Mouse (Mus musculus) kidney, adult 2 months (tissue): ENCODE data around the gene Wdtc1.

ENCODE experiments used
- CTCF ChIP-seq: fragments of 200-500 bp; conservative IDR thresholded peaks from 2 replicates; pipeline ENCODE4 v1.5.1; 2011; ENCODE audit warnings: low read depth, mild to moderate bottlenecking, control low read depth, low read length, moderate library complexity, mixed read lengths; ENCODE audit not compliant: insufficient read depth, insufficient read length
- POLR2A ChIP-seq: fragments of 200-500 bp; IDR thresholded peaks from one replicate; pipeline ENCODE4 v1.6.1; 2011; ENCODE audit warnings: low read depth, low read length, control low read depth

GRCm38 (mm10) chr4:133354641-133355040 lies 1.4 kb upstream of the Wdtc1 start:
- no peak for TF ChIP-seq CTCF
- TF ChIP-seq POLR2A = no peak
